Mouse (Mus musculus) spleen, adult 2 months (tissue): ENCODE measurements around the gene Robo1.

Experiments
- CTCF ChIP-seq: fragments of 200-500 bp; IDR thresholded peaks from 2 replicates; pipeline ENCODE4 v1.5.1; 2011; ENCODE audit warnings: mild to moderate bottlenecking, inconsistent platforms; ENCODE audit not compliant: insufficient read depth, insufficient read length, insufficient replicate concordance; ENCODE audit errors: extremely low read depth
- POLR2A ChIP-seq: fragments of 200-500 bp; IDR thresholded peaks from 2 replicates; pipeline ENCODE4 v1.6.1; 2011; ENCODE audit warnings: low read depth, low read length, inconsistent platforms

DNA sequence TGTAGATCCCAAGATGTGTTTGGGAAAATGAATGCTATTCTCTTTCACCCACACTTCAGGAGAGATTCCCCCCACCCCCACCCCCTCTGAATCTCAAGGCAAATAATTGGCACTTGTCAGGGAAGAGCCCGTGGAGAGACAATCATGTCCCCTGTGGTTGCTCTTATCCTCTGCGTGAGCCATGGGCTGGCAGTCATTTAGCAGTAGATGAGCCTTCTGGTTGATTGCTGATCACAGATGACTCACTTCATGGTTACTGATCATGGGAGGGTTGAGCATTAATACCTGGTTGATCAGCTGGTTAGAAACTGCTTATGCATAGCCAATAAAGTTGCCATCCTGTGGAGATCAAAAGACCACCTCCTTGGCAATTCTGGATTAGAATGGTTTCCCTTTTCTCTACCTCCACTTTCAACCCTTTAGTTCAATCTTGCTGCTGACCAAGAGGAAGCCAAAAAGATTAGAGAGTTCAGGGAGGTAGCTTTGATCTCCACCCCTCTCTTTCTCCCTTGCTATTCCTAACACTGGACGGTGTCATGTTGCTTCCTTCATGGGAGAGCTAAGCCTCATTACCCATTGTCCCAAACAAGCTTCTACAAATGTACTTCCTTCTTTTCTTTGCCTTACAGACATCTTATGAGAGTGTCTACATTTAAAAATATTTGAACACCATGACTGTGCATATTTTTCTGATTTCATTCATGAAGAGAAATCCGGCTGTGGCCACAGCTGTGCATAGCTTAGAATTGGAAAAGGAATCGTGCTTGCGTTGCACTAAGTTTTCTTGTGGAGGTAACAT lies 362.3 kb downstream of the Robo1 start:
- TF ChIP-seq CTCF (no peak), POLR2A (no peak)
